Mouse (Mus musculus): Measurements from ENCODE around the gene Pdcd5. TPM values are rescaled to one million over a fixed set of nuclear protein-coding genes. Genes with fewer than 3 reads are reported as not detected.

Pdcd5 gene
- total RNA-seq (2021): 10 to 100 TPM; 73.9 to 84.1 TPM

DNA sequence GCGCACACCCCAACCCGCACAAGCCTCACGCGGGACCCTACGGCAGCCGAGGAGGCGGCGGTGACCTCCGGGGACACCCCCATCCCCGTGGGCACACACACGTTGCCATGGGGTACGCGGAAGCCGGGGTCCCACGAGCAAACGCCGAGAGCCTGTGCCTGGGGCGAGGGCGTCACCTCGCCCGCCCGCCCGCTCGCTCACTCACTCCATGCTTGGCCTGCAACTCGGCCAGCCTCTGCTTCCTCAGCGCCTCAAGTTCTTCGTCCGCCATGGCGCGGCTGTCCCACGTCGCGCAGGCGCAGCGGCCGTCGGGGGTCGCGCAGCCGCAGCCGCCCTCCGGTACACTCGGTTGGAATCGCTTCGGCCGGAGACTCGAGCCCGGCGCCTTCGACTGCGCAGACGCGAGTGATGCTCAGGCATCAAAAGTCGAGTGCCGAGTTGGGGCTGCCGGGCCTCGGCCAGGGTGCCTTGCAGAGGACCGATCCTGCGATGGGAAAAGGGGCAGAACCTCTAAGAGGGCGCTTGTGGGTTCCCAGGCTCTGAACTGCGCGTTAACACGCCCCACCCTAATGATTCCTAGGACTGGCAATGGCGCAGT is at the start of gene Pdcd5:
Gene Pdcd5 (minus strand): TSS at position 421 of the 598 bp plus-strand sequence.
- DNase-seq: peak; percentile 97 to 98

DNA sequence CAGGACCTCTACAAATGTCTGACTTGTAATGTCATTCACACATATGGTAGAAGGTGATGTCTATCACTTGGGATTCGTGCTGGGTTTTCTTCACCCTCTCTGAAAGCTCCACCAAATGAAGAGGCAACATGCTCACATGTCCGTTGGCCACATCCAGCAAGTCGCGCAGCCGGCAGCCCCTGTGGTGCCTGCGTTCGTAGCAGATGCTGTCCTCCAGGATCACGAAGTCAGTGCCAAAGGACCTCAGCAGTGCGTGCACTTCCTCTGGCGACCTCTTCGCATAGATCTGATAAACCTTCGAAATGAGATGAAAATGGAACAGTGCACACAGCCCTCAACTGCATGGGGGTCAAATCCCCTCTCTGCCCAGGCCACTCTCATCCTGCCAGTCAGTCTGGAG is 45.3 kb upstream of the Pdcd5 start:
- no peak for DNase-seq

DNA sequence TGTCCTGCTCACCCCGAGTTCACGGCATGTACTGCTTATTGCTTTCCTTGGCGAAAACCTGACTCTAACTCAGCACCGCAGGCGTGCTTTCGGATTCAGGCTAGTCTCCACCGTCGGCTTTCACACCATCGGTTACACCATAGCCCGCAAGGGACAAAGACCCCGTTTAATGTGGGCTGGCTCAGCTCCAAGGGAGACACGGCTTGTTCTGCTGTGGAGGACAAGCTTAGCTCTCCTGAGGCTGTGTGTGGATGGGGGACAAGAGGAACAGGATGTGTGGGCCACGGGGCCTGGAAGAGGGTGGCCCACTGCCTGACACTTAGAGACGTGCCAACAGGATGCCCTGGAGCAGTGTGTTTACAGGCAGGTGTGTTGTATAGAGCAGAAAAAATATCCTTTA is 44.8 kb upstream of the Pdcd5 start:
- no peak for DNase-seq

DNA sequence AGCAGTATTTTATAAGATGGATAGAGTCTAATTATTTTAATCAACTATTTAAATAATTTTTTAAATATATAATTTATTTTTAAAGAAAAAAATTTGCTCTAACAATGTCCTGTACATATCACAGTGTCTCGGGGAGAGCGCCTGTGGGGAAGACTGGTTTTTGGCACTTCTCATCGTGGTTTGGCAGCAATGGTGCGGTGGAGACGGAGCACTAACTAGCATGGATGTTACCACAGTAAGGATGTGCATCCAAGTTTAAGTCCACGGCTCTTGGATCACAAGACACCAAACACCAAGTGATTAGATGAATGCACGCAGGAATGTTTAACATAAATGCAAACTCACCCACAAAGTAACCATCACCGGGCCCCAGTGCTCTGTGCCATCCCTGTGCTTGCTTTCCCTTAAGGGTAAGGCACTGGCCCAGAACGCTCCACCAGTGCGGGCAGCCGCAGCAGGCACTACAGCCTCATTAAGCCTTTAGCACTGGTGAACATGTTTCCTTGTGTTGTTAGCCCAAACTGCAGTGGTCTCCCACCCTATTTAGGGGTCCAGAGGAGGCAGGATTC is 41.5 kb upstream of the Pdcd5 start:
- no peak for DNase-seq

DNA sequence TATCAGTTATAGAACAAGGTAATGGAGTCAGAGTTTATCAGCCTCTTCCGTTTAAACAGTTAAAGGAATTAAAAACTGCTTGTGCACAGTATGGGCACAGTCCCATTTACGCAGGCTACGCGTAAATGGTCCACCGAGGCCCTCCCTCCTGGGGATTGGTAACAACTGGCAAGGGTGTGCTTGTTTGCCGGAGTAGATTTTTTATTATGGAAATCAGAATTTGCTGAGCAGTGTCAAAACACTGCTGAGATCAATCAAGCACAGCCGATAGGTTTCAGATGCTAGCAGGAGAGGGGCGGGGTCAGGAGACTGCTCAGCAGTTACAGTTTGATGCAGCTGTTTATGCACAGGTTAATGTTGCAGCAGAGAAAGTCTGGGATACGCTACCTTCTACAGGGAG is 41.0 kb upstream of the Pdcd5 start:
- DNase-seq: no peak

DNA sequence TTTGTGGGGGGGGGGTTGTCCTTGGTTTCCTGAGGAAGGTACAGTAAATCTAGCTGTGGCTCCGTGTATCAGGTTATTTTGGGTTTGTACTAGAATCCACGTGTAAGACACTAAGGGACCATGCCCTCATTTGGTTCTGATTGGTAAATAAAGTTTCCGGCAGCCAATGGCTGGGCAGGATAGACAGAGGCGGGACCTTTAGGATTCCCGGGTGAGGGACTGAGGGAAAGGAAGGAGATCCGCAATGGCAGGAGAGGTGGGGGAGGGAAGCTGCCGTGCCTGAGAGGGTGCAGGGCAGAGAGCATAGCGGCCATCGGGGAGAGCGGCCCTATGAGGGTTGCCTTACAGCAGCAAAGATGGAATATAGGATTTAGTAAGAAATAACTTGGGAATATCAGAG is 39.9 kb upstream of the Pdcd5 start:
- DNase-seq: no peak

DNA sequence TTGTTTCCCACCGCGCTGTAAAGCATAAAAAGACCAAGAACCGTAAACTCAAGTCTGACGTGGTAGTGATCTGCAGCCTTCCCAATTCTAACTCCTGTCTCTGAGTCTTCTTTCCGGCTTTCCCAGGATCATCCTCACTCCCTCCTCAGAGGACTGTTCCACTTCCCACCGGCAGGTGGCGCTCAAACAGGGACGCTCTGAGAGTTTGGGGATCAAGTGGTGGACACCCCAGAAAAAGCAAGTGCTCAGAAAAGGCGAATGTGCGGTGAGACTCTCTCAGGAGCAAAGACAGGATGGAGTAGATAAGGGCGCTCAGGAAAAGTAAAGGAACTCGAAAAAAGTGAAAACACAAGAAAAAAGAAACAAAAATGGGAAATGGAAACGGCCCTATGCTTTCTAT is 39.4 kb upstream of the Pdcd5 start:
- DNase-seq: peak; percentile 48

DNA sequence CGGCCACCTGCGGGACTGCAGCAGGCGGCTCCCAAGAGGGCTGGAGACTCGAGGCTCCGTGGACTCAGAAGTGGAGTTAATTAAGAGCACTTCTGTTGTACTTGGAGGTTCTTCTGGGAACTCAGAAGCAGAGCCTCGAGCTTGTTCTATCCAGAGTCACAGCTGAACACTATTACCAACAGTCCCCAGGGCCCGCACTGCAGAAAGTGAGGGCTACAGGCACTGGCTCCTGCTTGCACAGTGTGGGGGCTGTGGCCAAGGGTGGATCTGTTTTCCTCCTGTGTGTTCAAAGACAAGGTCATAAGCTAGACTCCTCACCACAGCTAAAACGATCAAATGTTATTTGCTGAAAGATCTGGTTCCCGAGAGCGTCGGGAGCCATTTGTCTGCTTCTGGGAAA is 38.9 kb upstream of the Pdcd5 start:
- DNase-seq: no peak

DNA sequence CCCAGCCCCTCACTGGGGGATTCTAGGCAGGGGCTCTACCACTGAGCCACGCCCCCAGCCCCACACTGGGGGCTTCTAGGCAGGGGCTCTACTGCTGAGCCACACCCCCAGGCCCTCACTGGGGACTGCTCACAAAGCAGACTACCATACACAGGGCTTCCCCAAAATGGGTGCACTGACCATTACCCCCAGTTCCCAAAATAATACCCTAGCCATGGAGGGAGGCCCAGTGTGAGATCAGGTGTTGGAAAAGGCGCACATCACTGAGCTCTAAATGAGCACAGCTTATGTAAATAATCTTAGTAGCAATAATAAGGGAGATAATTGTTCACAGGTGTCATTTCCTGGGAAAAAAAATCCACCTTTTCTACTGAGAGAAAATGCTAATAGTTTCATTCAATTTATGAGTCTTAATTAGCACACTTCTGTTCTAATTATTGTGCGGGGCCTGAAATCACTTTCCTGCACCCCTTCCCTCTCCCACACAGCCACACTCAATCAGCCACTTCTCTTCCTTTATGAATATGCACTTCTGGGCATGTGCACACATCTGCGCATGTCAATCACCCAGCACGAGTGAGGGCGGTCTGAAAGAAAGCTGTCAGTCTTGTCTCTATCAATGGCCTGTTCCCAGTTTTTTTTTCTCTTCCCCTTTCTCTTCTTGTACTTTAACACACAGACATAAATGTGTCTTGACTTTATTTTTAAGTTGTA is 36.2 kb upstream of the Pdcd5 start:
- DNase-seq: no peak

DNA sequence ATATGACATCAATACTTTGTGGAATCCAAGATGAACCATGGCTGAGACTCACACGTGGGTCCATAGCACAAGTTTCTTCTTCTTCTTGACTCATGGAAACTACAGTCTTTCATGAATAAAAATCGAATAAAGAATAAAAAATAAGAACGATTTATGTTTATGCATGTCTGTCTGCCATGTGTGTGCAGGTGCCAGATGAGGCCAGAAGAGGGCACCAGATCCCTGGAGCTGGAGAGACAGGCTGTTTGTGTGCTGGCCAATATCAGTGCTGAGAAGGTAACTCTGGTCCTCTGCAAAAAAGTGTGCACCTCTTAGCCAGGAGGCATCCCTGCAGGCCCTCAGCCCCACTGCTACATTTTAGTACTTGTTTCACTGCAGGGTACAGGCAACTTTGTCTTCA is 34.2 kb upstream of the Pdcd5 start:
- no peak for DNase-seq

DNA sequence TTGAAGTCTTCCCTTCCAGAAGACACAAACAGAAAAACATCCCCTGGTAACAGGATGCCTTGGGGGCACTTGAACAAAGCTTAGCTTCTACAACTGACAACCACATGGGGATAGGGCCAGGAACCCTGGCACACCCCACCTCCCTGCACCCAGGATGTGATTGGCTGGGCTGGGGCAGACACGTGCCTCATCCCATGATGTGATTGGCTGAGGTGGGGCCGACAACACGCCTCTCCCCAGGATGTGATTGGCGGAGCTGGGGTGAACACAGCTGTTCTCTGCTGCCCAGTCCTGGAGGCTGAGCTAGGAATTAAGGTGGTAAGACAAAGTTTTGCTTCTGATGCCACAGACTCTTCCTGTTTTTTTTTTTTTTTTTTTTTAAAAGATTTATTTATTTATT is 31.7 kb upstream of the Pdcd5 start:
- no peak for DNase-seq

DNA sequence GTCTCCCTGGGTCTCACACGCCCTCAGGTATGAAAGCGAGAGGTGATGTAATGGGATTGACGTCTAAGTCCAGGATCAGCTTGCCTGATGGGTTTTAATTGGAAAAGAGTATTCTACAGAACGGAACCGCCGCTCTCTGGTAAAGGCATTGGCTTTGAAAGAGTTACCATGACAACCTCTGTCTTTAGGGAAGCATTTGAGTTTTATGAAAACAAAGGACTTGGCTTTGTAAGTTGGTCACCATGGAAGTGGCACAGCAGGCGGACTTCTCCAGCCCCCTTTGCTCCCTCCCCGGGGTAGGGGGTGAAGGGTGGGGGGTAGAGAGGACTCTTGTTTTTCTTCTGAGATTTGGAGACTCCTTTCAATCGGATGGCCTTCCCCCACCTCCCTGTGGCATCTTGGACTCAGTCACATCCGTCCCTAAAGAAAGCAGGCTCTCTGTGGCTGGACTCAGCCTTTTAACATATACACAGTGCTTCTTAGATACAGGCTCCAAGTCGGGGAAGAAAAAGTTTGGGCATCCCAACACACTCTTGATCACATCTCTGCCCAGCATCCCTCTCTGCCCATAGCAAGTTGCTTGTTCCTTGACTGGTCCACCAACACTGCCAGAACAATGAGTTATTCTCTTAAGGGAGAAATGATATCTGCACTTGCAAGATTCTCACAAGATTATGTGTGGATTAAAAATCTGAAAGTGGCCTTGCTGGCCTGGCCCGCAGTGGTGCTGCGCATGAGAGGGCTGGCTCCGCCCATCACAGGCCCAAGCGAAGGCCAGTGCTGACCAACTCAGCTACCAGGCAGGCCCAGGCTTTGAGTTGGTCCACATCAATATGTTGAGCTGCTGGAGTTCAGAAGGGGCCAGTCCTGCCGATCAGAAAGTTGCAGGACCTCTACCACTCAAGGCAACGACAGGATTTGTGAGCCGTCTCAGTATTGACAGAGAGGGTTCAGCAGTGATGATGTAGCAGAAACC is 21.0 kb upstream of the Pdcd5 start:
- DNase-seq: no peak

DNA sequence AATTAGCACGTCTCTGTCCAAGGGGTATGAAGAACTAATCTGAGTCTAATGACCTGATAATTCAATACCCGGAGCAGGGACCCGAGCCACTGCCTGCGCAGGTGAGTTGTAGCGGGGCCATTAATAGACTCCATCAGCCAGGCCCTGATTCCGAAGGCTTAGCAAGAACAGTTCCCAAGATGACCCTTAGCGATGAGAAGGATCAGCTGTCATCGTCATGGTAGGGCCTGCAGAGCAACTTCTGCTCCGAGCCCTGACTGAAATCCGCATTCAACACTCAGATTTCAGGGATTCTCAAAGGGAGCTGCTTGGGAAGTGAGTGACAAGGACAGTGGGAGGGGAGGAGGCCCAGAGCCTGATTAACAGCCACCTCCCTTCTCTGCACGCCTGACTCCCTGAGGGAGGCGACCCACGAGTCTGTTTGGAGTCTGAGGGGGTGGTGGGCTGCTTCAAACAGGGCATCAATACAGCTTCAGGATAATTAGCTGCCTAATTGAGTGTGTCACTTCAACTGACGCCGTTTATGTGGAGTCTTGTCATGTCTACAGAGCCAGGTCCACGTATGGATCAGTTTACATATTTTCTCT is 16.6 kb upstream of the Pdcd5 start:
- no peak for DNase-seq

DNA sequence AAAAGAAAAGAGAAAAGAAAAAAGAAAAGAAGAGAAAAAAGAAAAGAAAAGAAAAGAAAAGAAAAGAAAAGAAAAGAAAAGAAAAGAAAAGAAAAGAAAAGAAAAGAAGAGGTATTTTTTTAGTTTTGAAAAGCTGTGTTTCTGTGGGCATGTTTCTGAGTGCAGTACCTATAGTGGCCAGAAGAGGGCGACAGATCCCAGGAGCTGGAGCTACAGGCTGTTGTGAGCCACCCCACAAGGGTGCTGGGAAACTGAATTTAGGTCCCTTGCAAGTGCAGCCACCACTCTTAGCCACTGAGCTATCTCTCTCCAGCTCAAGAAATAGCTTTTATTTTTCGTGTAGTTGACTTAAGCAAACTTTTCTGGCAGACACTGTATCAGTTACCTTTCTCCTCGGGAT is 11.9 kb upstream of the Pdcd5 start:
- no peak for DNase-seq

DNA sequence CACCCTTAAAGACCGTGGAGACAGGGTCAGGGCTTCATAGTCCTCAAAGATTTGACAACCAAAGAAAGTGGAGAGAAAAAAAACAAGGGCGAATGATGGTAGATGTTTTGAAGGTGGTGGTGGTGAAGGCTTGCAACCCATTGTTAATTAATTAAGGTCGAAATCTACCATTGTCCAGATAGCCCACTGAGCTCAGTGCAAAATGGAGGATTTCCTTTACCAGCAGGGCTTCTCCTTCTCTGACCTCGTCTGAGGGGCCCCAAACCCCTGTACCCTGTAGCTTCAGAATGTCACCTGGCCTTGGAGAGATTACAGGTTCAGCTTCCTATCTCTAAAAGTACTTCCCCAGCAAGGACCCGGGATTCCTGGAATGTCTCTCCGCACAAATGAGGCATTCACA is 10.5 kb upstream of the Pdcd5 start:
- no peak for DNase-seq

DNA sequence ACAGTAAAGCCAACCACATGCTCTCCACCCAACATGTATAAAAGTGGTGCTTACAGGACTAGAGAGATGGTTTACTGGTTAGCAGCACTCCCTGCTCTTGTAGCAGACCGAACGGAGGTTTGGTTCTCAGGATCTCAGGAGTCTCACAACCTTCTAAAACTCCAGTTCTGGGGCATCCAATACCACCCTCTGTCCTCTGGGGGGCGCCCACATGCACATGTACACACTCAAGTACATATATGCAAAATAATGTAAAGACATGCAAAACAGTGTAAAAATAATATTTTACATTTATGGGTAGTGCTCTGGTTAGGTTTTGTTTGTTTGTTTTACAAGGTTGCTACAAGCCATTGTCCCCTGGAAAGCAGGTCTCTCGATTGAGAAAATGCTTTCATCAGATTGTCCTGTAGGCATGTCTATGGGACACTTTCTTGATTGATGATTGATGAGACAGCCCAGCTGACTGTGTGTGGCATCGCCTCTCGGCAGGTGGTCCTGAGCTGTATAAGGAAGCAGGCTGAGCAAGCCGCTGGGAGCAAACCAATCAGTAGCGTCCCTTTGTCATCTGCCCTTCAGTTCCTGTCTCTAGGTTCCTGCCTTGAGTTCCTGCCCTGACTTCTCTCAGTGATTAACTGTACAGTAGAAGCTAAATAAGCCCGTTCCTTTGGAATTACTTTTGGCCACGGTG is 4.4 kb upstream of the Pdcd5 start:
- no peak for DNase-seq

DNA sequence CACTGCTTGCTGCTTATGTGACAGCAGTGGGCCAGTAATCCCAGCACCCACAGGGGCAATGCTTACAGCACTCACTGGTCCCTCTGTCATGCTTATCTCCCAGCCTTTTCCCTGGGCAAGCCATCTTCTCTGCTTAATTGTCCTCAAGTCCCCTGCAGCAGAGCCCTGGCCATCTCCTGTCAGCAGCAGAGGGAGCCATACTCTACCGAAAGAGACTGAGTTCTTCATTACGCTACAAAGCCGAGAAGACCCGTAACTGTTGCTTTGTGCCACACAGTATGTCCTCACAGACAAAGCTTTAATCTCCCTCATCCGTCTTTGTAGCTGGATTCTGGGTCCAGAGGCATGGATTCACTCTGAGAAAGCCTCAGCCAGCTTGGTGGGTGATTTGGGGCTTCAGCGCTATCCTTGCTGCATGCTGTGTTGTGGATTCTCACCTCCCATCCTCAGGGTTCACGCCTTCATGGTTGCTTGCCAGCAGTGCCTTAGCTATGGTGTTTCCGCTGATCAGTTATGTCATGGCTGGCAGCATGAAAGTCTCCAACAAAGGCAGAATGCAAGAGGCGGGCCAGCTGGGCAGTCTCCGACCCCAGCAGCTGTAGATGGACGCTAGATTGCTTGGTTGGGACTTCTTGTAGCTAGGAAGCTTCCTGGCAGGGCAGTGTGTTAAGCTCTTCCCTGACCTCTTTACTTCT is 3.5 kb upstream of the Pdcd5 start:
- DNase-seq: peak; percentile 42 to 60

DNA sequence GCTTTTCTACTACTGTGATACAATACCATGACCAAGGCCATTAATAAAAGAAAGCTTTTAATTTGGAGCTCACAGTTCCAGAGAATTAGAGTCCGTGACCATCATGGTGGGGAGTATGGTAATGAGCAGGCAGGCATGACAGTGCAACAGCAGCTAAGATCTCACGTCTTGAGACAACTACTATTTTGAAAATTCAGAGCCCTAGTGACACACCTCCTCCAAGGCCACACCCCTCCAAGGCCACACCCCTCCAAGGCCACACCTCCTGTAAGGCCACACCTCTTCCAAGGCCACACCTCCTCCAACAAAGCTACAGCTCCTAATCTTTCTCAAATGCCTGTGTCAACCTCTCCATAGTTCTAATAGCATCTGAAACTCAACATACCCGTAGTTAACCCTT is 1.8 kb upstream of the Pdcd5 start:
- DNase-seq: no peak

DNA sequence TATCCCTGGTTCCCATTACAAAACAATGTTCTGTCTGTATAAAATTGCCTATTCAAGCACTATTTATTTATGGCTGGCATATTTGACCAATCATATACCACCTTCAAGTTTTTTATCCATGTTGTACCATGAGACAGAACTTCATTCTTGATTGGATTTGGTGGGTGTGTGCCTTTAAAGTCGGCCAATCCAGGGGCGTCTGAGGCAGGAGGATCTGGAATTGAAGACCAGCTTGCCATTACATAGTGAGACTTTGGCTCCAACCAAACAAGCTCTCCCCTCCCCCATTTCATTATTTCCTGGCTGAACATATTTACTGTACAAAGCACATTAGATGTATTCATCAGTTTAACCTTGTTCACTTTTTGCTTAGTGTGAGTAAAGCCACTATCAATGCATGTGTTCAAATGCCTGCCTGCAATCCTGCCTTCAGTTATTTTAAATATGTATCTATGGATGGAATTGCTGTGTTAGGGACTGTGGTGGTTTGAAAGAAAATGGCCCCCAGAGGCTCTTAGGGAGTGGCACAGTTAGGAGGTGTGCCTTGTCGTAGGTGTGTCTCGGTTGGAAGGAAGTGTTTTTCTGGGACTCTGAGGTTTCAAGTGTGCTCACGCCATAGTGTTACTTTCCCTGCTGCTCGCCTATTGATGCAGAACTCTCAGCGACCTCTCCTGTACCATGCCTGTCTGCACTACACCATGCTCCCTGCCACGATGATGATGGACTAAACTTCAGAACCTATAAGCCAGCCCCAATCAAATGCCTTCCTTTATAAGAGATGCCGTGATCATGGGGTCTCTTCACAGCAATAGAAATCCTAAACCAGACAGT is 1.1 kb upstream of the Pdcd5 start:
- no peak for DNase-seq

DNA sequence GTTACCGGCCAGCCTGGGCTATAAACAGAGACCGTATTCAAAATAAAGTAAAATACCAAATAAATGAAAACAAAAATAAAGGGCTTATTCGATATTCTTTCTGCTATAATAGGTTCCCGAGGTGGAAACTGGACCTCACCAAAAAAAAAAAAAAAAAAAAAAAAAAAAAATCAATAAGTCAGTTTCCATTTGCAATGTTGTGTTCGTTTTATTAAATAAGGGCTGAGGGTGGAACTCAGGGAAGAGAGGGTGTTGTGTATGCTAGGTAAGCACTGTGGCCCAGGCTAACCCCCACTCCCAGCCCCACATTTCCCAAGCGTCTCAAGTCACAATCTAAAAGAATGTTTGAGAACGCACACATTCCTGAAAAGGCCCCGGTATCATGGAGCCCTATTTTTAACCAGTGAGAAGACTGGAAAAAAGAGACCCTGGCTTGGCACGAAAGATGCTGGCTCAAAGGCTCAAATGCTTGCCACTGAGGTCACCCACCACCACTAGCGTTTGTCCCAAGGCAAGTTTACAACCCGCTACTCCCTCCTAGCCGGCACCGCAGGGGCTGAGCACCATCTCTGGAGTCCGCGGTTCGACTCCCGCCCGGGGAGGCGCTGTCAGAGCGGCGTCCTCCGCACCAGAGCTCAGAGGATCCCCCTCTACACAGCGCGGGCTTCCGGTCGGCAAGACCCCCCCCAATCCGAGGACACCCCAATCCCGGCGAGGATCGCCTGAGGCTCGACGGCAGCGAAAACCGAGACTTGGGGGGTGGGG is 822 bp downstream of the Pdcd5 start:
- DNase-seq: no peak
